Mouse (Mus musculus) forebrain, embryonic 11.5 days (tissue): ENCODE data around the gene Mfsd13b. TPM values are rescaled to one million over a fixed set of nuclear protein-coding genes. Genes with fewer than 3 reads are reported as not detected.

Source experiments
- ATAC-seq: fragments of 200-750 bp; cut with Nextera tagmentation; replicated peaks from 2 replicates; pipeline ENCODE4 v1.8.0; 2017; ENCODE audit warnings: moderate TSS enrichment; ENCODE audit not compliant: low FRiP score
- DNase-seq: peaks from one replicate; pipeline ENCODE4 v3.0.0-alpha.2; 2017; ENCODE audit warnings: low spot score
- H3K27ac ChIP-seq: fragments of 300-500 bp; sonication (generic); 2 replicates; pipeline ENCODE4 v1.5.1; 2014; ENCODE audit warnings: low read depth, low read length
- H3K27me3 ChIP-seq: fragments of 300-500 bp; sonication (generic); 2 replicates; pipeline ENCODE4 v1.6.1; 2014; ENCODE audit warnings: mild to moderate bottlenecking, low read length, mixed read lengths; ENCODE audit not compliant: control insufficient read depth, insufficient read depth
- H3K36me3 ChIP-seq: fragments of 300-500 bp; sonication (generic); 2 replicates; pipeline ENCODE4 v1.6.1; 2014; ENCODE audit warnings: mild to moderate bottlenecking, low read length, moderate library complexity, mixed read lengths; ENCODE audit not compliant: control insufficient read depth, insufficient read depth
- H3K4me1 ChIP-seq: fragments of 300-500 bp; sonication (generic); replicated peaks from 2 replicates; pipeline ENCODE4 v1.6.1; 2014; ENCODE audit warnings: low read length, mixed read lengths; ENCODE audit not compliant: control insufficient read depth, insufficient read depth
- H3K4me2 ChIP-seq: fragments of 300-500 bp; sonication (generic); 2 replicates; pipeline ENCODE4 v1.6.1; 2014; ENCODE audit warnings: low read depth, mild to moderate bottlenecking, low read length, moderate library complexity, mixed read lengths; ENCODE audit not compliant: severe bottlenecking
- H3K4me3 ChIP-seq: fragments of 300-500 bp; sonication (generic); 2 replicates; pipeline ENCODE4 v1.5.1; 2014; ENCODE audit warnings: low read depth, low read length
- H3K9ac ChIP-seq: fragments of 300-500 bp; sonication (generic); 2 replicates; pipeline ENCODE4 v1.6.1; 2014; ENCODE audit warnings: low read length
- H3K9me3 ChIP-seq: fragments of 300-500 bp; sonication (generic); 2 replicates; pipeline ENCODE4 v1.6.1; 2016; ENCODE audit warnings: low read length, mixed read lengths; ENCODE audit not compliant: control insufficient read depth
- WGBS: fragments of 180-500 bp; shearing (Covaris S2); extraction: QIAGEN DNeasy Blood & Tissue Kit; methylation state at CpG from one replicate; pipeline ENCODE4 v1.1.7; 2014; 5-methylcytosine and 5-hydroxymethylcytosine counted together
- polyA plus RNA-seq: library from polyadenylated mRNA; unstranded; fragments of >200 nt; fragmentation: Nextera tagmentation; extraction: Ambion mirVana; gene quantifications from 2 replicates; pipeline ENCODE4 v1.2.1, GENCODE M21; 2014

Mfsd13b gene
- polyA plus RNA-seq, 1 experiment from 2014 or later, result 0.48 TPM

DNA sequence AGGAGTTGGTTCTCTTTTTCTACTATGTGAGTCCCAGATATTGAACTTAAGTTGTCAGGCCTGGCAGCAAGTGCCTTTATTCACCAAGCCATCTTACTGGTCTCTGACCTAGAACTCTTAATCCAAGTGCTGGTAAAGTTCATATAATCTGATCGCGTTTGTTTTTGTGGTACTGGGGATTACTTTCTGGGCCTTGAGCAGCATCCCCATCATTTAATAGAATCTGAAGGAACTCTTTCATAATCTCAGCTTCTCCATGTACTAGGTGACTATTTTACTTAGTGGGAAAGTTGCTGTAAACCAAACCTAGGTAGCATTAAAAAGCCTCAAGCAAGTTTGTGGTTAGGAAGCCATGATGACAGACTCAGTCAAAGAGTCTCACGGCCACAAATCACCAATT is 19.6 kb downstream of the Mfsd13b start:
- Histone ChIP-seq H3K36me3 (no peaks in the 10 kb centered on the region), H3K4me2 (no peak overlapping the region), H3K27me3 (no peaks in the 10 kb centered on the region), H3K4me3 (no peak overlapping the region), H3K27ac (no peak overlapping the region), H3K9me3 (no peaks in the 10 kb centered on the region), H3K4me1 (no peaks in the 10 kb centered on the region), H3K9ac (no peak overlapping the region)
- no peak for ATAC-seq
- no peak for DNase-seq
- WGBS, result 85% methylated on average over 3 of the region's 3 CpGs

DNA sequence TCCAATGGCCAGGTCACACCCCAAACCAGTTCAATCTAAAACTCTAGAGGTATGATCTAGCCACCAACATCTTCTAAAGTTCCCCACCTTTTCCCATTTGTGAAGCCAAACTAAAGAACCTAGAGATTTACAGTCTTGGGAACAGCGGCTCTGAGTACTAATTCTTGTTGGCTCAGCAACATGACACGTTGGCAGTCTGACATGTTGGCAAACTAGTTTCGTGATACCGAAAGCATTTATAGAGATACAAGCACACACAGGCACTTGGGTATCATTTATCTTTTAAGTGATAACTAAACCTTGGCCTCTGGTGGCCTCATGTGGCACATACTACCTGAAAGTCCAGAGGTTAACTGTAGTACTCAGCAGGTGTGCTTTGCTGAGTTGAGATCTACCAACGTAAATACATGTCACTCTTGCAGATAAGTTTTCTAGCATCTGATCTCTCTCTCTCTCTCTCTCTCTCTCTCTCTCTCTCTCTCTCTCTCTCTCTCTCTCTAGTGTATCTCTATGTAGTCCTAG is 20.2 kb downstream of the Mfsd13b start:
- H3K36me3 ChIP-seq, result no peaks in the 10 kb centered on the region
- DNase-seq (no peak), ATAC-seq (no peak)
- H3K27me3 ChIP-seq, result no peaks in the 10 kb centered on the region
- H3K4me1 ChIP-seq, result no peaks in the 10 kb centered on the region
- H3K27ac ChIP-seq, result no peak overlapping the region
- H3K9ac ChIP-seq, result no peak overlapping the region
- WGBS, result 91% methylated on average over 5 of the region's 5 CpGs
- no peaks in the 10 kb centered on the region for H3K9me3 ChIP-seq
- H3K4me3 ChIP-seq, result no peak overlapping the region
- no peak overlapping the region for H3K4me2 ChIP-seq

DNA sequence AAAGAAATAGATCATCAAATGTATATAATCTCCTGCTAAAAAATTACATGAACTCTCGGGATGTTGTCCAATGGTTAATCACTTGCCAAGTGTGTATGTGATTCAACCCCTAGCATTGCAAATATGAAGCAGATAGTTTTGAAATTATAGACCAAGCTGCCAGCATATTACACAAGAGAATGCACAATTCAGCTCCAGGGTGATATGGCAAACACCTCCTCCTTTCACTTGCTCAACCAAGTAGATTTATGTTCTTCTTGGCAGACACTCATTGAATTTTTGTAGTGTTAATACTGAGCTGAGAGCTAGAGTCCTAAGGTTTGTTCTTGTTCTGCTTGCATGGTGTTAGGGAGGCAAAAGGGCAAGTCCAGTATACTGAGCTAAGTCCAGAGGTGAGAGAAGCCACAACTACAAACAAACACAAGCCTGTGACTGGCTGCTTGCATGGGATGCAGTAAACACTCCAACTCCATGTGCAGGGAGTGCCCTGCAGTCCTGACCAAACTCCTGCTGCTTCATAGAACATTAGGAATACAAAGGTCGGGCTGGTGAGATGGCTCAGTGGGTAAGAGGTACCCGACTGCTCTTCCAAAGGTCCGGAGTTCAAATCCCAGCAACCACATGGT is 21.6 kb downstream of the Mfsd13b start:
- H3K4me1 ChIP-seq, result no peaks in the 10 kb centered on the region
- no peaks in the 10 kb centered on the region for H3K27me3 ChIP-seq
- no peaks in the 10 kb centered on the region for H3K9me3 ChIP-seq
- H3K9ac ChIP-seq, result no peak overlapping the region
- H3K4me2 ChIP-seq, result no peak overlapping the region
- ATAC-seq, result no peak
- H3K27ac ChIP-seq, result no peak overlapping the region
- no peaks in the 10 kb centered on the region for H3K36me3 ChIP-seq
- 79% methylated on average over 4 of the region's 4 CpGs for WGBS
- H3K4me3 ChIP-seq, result no peak overlapping the region
- DNase-seq, result no peak

DNA sequence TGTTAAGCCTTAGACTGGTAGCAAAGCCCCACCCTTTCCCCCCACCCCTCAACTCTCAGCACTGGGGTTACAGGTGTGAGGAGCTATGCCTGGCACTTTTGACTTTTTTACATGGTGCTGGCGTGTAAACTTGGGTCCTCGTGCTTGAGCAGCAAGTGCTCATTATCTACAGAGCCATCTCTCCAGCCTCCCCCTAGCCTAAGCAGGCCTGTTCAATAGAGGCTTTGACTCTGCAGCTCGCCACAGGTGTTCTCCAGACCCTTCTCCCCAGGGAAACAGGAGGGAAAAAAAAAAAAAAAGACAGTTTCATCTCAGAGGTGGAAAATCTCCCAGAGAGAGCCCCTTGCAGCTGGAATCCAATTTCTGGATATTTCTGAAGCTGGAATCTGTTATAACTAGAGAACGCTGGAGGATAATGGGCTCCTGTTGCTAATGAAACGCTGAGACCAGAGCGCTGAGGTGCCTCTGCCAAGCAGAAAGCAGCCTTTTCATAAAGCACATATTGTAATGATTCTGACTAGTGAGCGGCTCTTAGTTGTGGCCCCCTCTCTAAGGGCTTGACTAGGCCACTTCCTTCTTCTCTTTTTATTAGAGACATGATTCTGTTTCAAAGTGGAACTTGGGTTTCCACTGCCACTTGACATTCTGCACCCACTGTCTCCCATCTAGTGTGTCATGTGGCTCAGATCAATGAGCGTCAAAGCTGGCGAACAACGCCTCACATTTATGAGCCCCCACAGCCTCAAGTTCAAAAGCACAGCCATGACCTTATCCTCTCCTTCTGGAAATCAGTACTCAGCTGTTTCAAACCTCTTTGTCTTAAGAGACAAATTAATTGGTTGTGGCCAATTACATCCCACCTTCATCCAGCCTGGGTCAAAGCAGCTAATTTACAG is 29.7 kb downstream of the Mfsd13b start:
- DNase-seq (no peak), ATAC-seq (no peak)
- H3K27me3 ChIP-seq, result no peaks in the 10 kb centered on the region
- no peak overlapping the region for H3K27ac ChIP-seq
- no peak overlapping the region for H3K4me3 ChIP-seq
- H3K36me3 ChIP-seq, result no peaks in the 10 kb centered on the region
- no peak overlapping the region for H3K4me2 ChIP-seq
- H3K9ac ChIP-seq, result no peak overlapping the region
- 54% methylated on average over 10 of the region's 10 CpGs for WGBS
- no peaks in the 10 kb centered on the region for H3K9me3 ChIP-seq
- H3K4me1 ChIP-seq, result no peaks in the 10 kb centered on the region

DNA sequence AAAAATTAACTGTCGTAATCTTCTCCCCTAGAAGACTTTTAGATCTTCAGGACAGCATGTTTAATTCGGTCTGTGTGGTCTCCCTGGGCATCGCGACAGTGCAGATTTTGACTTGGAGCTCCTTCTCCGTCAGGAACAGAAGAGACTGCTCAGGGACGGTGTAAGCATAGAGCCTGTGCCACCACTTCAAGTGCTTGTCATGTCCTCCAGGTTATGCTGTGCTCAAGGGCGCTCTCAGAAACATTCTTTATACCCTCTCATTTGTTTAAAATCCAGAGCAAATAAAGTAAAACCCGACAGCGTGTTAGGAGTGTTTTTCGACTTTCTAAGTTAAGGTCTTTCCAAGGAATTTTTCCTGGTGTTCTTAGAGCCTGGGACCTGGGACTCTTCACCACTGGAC is 32.2 kb downstream of the Mfsd13b start:
- H3K4me3 ChIP-seq, result no peak overlapping the region
- DNase-seq (no peak), ATAC-seq (no peak)
- no peaks in the 10 kb centered on the region for H3K36me3 ChIP-seq
- no peak overlapping the region for H3K27ac ChIP-seq
- no peaks in the 10 kb centered on the region for H3K27me3 ChIP-seq
- WGBS, result 92% methylated on average over 10 of the region's 10 CpGs
- no peaks in the 10 kb centered on the region for H3K9me3 ChIP-seq
- H3K9ac ChIP-seq, result no peak overlapping the region
- no peak overlapping the region for H3K4me2 ChIP-seq
- no peaks in the 10 kb centered on the region for H3K4me1 ChIP-seq

DNA sequence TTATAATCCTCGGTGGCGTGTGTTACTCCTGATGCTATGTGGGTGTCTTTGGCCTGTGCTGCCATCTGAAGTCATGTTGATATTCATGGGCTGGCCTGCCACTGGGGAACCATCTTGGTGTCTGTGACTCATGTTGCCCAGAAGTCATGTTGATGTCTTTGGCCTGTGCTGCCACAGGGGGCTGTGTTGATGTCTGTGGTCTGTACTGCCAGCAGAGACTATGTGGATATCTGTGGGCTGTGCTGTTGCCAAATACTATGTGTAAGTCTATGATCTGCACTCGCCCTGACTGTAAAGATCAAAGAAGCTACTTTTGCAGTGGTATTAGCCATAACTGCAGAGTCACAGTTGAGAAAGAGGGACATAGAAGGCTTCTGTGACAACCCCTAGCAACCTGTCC is 36.5 kb downstream of the Mfsd13b start:
- no peak overlapping the region for H3K4me2 ChIP-seq
- no peak overlapping the region for H3K9ac ChIP-seq
- no peaks in the 10 kb centered on the region for H3K36me3 ChIP-seq
- H3K27ac ChIP-seq, result no peak overlapping the region
- ATAC-seq (no peak), DNase-seq (no peak)
- H3K4me3 ChIP-seq, result no peak overlapping the region
- WGBS, result 84% methylated on average over 3 of the region's 3 CpGs
- no peaks in the 10 kb centered on the region for H3K4me1 ChIP-seq
- no peaks in the 10 kb centered on the region for H3K27me3 ChIP-seq
- H3K9me3 ChIP-seq, result no peaks in the 10 kb centered on the region

DNA sequence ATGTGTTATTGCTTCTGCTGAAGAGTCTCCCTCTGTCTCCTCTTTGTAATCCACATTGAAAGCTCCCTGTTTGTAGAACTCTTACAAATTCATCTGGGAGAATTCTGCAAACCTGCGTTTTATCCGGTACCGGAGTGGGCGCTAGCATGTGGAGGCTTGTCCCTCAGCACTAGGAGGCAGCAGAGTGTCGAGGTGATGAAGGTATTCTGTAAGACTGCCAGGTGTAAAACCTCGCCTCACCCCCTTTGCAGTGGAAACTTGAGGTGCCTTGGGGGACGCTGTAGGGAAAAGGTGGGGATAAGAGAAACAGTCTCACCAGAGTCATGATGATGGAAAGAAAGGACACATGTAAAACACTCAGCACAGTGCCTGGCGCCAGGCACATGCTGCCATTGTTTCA is 38.0 kb downstream of the Mfsd13b start:
- Histone ChIP-seq H3K4me1 (no peaks in the 10 kb centered on the region), H3K4me2 (no peak overlapping the region), H3K27me3 (no peaks in the 10 kb centered on the region), H3K4me3 (no peak overlapping the region), H3K9me3 (no peaks in the 10 kb centered on the region), H3K27ac (no peak overlapping the region), H3K36me3 (no peaks in the 10 kb centered on the region), H3K9ac (no peak overlapping the region)
- ATAC-seq (no peak), DNase-seq (no peak)
- WGBS, result 40% methylated on average over 8 of the region's 8 CpGs

DNA sequence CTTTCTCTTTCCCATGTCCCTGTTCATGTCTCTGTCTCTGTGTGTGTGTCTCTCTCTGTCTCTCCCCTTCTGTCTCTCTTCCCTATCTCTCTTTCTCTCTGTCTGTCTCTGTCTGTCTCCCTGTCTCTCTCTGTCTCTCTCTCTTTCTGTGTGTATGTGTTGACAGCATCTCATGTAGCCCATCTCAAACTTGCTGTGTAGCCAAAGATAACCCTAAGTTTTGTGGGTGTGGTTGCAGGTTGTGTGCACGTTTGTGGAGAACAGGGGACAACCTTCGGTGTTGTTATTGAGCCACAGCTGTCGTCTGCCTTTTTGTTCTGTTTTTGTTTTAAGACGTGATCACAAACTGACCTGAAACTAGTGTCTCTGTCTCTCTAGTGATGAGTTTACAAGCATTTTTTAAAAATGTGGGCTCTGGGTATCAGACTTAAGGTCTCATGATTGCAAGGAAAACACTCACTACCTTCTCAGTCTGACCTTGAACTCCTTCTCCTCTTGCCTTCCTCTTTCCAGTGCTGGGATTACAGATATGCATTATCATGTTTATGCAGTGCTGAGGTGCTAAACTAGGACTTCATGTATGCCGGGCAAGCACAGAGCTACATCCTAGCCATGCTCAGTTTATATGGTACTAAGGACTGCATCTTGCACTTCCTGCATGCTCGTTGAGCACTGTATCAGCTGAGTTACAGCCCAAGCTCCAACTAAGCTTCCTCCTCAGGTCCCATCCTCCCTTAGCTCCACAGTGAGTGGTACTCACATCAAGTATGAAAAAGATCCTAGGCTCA is 43.1 kb downstream of the Mfsd13b start:
- DNase-seq (no peak), ATAC-seq (no peak)
- Histone ChIP-seq H3K4me2 (no peak overlapping the region), H3K27ac (no peak overlapping the region), H3K4me1 (no peaks in the 10 kb centered on the region), H3K27me3 (no peaks in the 10 kb centered on the region), H3K36me3 (no peaks in the 10 kb centered on the region), H3K4me3 (no peak overlapping the region), H3K9ac (no peak overlapping the region), H3K9me3 (no peaks in the 10 kb centered on the region)
- 86% methylated on average over 6 of the region's 6 CpGs for WGBS
